Comparison of ENCODE assay signal across 26 mouse cellular contexts in genomic region chr4:10794471-10794870, GRCm38 (mm10).
DNase-seq lines count a peak whose midpoint lies in the region; ATAC-seq lines count a peak whose summit lies in the region.
"Had no signal": no experiment of that assay in that cellular context is flagged by ENCODE, and none has a peak within 500 bp of the region (broad histone marks: within the 10 kb centered on the region; RNA-seq: fewer than 3 reads in every experiment).

No protein-coding gene starts in this region.

- ATAC-seq in embryonic facial prominence, embryonic 14.5 days (ENCODE audit: low read depth): no peak
- ATAC-seq in limb, embryonic 12.5 days (ENCODE audit: insufficient number of reproducible peaks, insufficient read depth, low FRiP score, low TSS enrichment, low read depth): peak; percentile 85
- ATAC-seq: CD4-positive, CD25-positive, alpha-beta regulatory T cell, adult 4 months; forebrain, embryonic 16.5 days; hindbrain, embryonic 16.5 days; intestine, postnatal 0 days; midbrain, embryonic 16.5 days had no signal

- no peaks in the 10 kb centered on the region for H3K36me3 ChIP-seq in embryonic facial prominence, embryonic 14.5 days (ENCODE audit: control insufficient read depth, insufficient read depth, low read length)
- H3K36me3 ChIP-seq in limb, embryonic 12.5 days: no peaks in the 10 kb centered on the region
- H3K36me3 ChIP-seq: heart, embryonic 12.5 days; liver, embryonic 15.5 days; lung, embryonic 15.5 days; neural tube, embryonic 12.5 days had no signal

- DNase-seq in NIH3T3 (ENCODE audit: low read depth): peak; percentile 2
- DNase-seq in embryo, embryonic 11 days: peak; percentile 75
- DNase-seq in embryonic facial prominence, embryonic 14.5 days (ENCODE audit: low spot score): peak; percentile 75
- no peak for DNase-seq in retina, embryonic 14.5 days (ENCODE audit: low spot score)
- DNase-seq in right cerebral cortex, postnatal 4 days: no peak
- no peak for DNase-seq in layer of hippocampus, postnatal 25 days (ENCODE audit: extremely low spot score in 1 of 2, low spot score in 1 of 2)
- DNase-seq: adrenal gland, postnatal 25 days; cerebellum, adult 11-12 months; cerebellum, adult 9-11 months; gastrocnemius, postnatal 25 days; heart, adult 2 months; kidney, adult 9 months; kidney, postnatal 10 days; thymus, adult 2 months; thymus, postnatal 36 days had no signal

- H3K27ac ChIP-seq in embryonic facial prominence, embryonic 14.5 days (replicated peaks; ENCODE audit: low read depth, low read length): no peak overlapping the region
- H3K27ac ChIP-seq in limb, embryonic 12.5 days: no peak overlapping the region; the same call in 1 of the 2 replicates
- H3K27ac ChIP-seq: heart, adult 2 months; liver, embryonic 15.5 days; lung, embryonic 15.5 days; neural tube, embryonic 12.5 days had no signal

- 32% methylated on average over 3 of the region's 3 CpGs for WGBS in embryonic facial prominence, embryonic 14.5 days
- WGBS in limb, embryonic 12.5 days: 30% methylated on average over 3 of the region's 3 CpGs

- no peak overlapping the region for H3K4me2 ChIP-seq in embryonic facial prominence, embryonic 14.5 days (ENCODE audit: low read depth, low read length)
- H3K4me2 ChIP-seq in limb, embryonic 12.5 days: no peak overlapping the region
- H3K4me2 ChIP-seq: heart, embryonic 12.5 days; liver, embryonic 15.5 days; lung, embryonic 15.5 days; midbrain, embryonic 11.5 days; neural tube, embryonic 12.5 days had no signal

- no peaks in the 10 kb centered on the region for H3K4me1 ChIP-seq in embryonic facial prominence, embryonic 14.5 days (ENCODE audit: control insufficient read depth, insufficient read depth, low read length)
- peaks cover 11% of the 10 kb centered on the region for H3K4me1 ChIP-seq in limb, embryonic 12.5 days (replicated peaks)
- H3K4me1 ChIP-seq: liver, embryonic 15.5 days; lung, embryonic 15.5 days; neural tube, embryonic 12.5 days had no signal

- no peaks in the 10 kb centered on the region for H3K27me3 ChIP-seq in embryonic facial prominence, embryonic 14.5 days (replicated peaks; ENCODE audit: control insufficient read depth, insufficient read depth, low read length)
- H3K27me3 ChIP-seq in limb, embryonic 12.5 days: no peaks in the 10 kb centered on the region
- H3K27me3 ChIP-seq: heart, embryonic 12.5 days; liver, embryonic 15.5 days; lung, embryonic 15.5 days; neural tube, embryonic 12.5 days had no signal

- H3K9me3 ChIP-seq in embryonic facial prominence, embryonic 14.5 days (ENCODE audit: control insufficient read depth, low read length): no peaks in the 10 kb centered on the region
- no peaks in the 10 kb centered on the region for H3K9me3 ChIP-seq in limb, embryonic 12.5 days
- H3K9me3 ChIP-seq: heart, embryonic 12.5 days; liver, embryonic 15.5 days; lung, embryonic 15.5 days; neural tube, embryonic 12.5 days had no signal

- no peak overlapping the region for H3K9ac ChIP-seq in embryonic facial prominence, embryonic 14.5 days (ENCODE audit: low read depth, low read length)
- H3K9ac ChIP-seq in limb, embryonic 12.5 days (replicated peaks): no peak overlapping the region
- H3K9ac ChIP-seq: heart, embryonic 12.5 days; liver, embryonic 15.5 days; lung, embryonic 15.5 days; neural tube, embryonic 12.5 days had no signal

- H3K4me3 ChIP-seq in embryonic facial prominence, embryonic 14.5 days (ENCODE audit: low read depth, low read length): no peak overlapping the region
- H3K4me3 ChIP-seq in limb, embryonic 12.5 days (replicated peaks): no peak overlapping the region
- H3K4me3 ChIP-seq: heart, adult 2 months; heart, embryonic 12.5 days; liver, embryonic 15.5 days; lung, embryonic 15.5 days; neural tube, embryonic 12.5 days had no signal

Comparison
In these comparisons a context has a peak if more than half of its experiments do, and no peak if none do; other contexts are left out.
1. DNase-seq: peak in NIH3T3 (single experiment), embryo, embryonic 11 days (single experiment) and embryonic facial prominence, embryonic 14.5 days (single experiment); none in retina, embryonic 14.5 days (single experiment), right cerebral cortex, postnatal 4 days (single experiment) and layer of hippocampus, postnatal 25 days (0 of 2).